ENCODE assay signal across 8 mouse cellular contexts in genomic region chr2:18057336-18058145, GRCm38 (mm10). TPM values are rescaled to one million over a fixed set of nuclear protein-coding genes. Genes with fewer than 3 reads are reported as not detected.
DNase-seq lines count a peak whose midpoint lies in the region; ATAC-seq and TF ChIP-seq lines count a peak whose summit lies in the region.

No protein-coding gene starts in this region.

- peak overlapping the region; percentile 82 for H3K9ac ChIP-seq in forebrain, postnatal 0 days
- H3K9ac ChIP-seq in hindbrain, embryonic 12.5 days: peak overlapping the region; percentile 96

- H3K9me3 ChIP-seq in forebrain, postnatal 0 days (ENCODE audit: low read length): no peaks in the 10 kb centered on the region
- H3K9me3 ChIP-seq in hindbrain, embryonic 12.5 days (replicated peaks): no peaks in the 10 kb centered on the region

- peak overlapping the region; percentile 79 for H3K4me2 ChIP-seq in forebrain, postnatal 0 days (ENCODE audit: low read depth)
- peak overlapping the region; percentile 95 for H3K4me2 ChIP-seq in hindbrain, embryonic 12.5 days (replicated peaks)

- peak overlapping the region; percentile 69 for H3K4me3 ChIP-seq in forebrain, postnatal 0 days (ENCODE audit: low read depth, low read length)
- peak overlapping the region; percentile 54 for H3K4me3 ChIP-seq in hindbrain, embryonic 12.5 days

- no peaks in the 10 kb centered on the region for H3K27me3 ChIP-seq in forebrain, postnatal 0 days (ENCODE audit: insufficient read depth, low read length)
- H3K27me3 ChIP-seq in hindbrain, embryonic 12.5 days: no peaks in the 10 kb centered on the region

- H3K27ac ChIP-seq in forebrain, postnatal 0 days (ENCODE audit: low read depth, low read length): peak overlapping the region; percentile 94
- H3K27ac ChIP-seq in hindbrain, embryonic 12.5 days: peak overlapping the region; percentile 100

- WGBS in forebrain, postnatal 0 days: under 1% methylated on average over 48 of the region's 48 CpGs
- WGBS in hindbrain, embryonic 12.5 days: under 1% methylated on average over 48 of the region's 48 CpGs

- DNase-seq in ES-CJ7 (ENCODE audit: low read depth, low spot score): peak; percentile 41
- peak; percentile 57 for DNase-seq in c-Kit-positive CD71-positive TER-119-positive erythroid progenitor cells, embryonic 14.5 days (ENCODE audit: low spot score)
- peak; percentile 77 for DNase-seq in forebrain, postnatal 0 days
- DNase-seq in left cerebral cortex, adult 11 months (ENCODE audit: low spot score): peak; percentile 35
- DNase-seq in lung, postnatal 36 days: peak; percentile 75
- peak; percentile 64 for DNase-seq in right cerebral cortex, adult 18-20 months
- DNase-seq in urinary bladder, adult 2 months (ENCODE audit: low spot score): peak; percentile 68

- TF ChIP-seq CTCF in forebrain, postnatal 0 days (IDR thresholded peaks at IDR 0.05; ENCODE audit: low read depth): no peak

- ATAC-seq in forebrain, postnatal 0 days: peak; percentile 17
- no peak for ATAC-seq in hindbrain, embryonic 12.5 days (ENCODE audit: low FRiP score)

- H3K4me1 ChIP-seq in forebrain, postnatal 0 days (ENCODE audit: insufficient read depth): no peaks in the 10 kb centered on the region
- peaks cover 22% of the 10 kb centered on the region for H3K4me1 ChIP-seq in hindbrain, embryonic 12.5 days

- H3K36me3 ChIP-seq in forebrain, postnatal 0 days (ENCODE audit: insufficient read depth): no peaks in the 10 kb centered on the region
- no peaks in the 10 kb centered on the region for H3K36me3 ChIP-seq in hindbrain, embryonic 12.5 days

RNA-seq across cellular contexts. Expression of gene Mllt10, which starts 2.5 kb away (rescaled TPM):
- 27.3 and 31.3 TPM in 2 replicates for total RNA-seq in forebrain, postnatal 0 days (2014; rRNA removed)
- polyA plus RNA-seq in forebrain, postnatal 0 days (2015; fragmentation: Nextera tagmentation; extraction: Ambion mirVana): 15.9 and 27.4 TPM in 2 replicates
- polyA plus RNA-seq in hindbrain, embryonic 12.5 days (2016; fragmentation: Nextera tagmentation; extraction: Ambion mirVana): 65.1 and 70.8 TPM in 2 replicates
- 31.4 and 31.7 TPM in 2 replicates for polyA plus RNA-seq in urinary bladder, adult 2 months (2012; rRNA removed)

RNA-seq across cellular contexts. Expression of gene Skida1, which starts 8.7 kb away (rescaled TPM):
- total RNA-seq in forebrain, postnatal 0 days (2014; rRNA removed): 11.4 and 12.6 TPM in 2 replicates
- polyA plus RNA-seq in forebrain, postnatal 0 days (2015; fragmentation: Nextera tagmentation; extraction: Ambion mirVana): 4.3 and 4.9 TPM in 2 replicates
- polyA plus RNA-seq in hindbrain, embryonic 12.5 days (2016; fragmentation: Nextera tagmentation; extraction: Ambion mirVana): 17.7 and 19.4 TPM in 2 replicates
- 3.4 and 4.9 TPM in 2 replicates for polyA plus RNA-seq in urinary bladder, adult 2 months (2012; rRNA removed)

RNA-seq across cellular contexts. Expression of gene A930004D18Rik, which starts 20.0 kb away (rescaled TPM):
- total RNA-seq in forebrain, postnatal 0 days (2014; rRNA removed): 2.6 and 3.5 TPM in 2 replicates
- 10.1 and 11.8 TPM in 2 replicates for polyA plus RNA-seq in forebrain, postnatal 0 days (2015; fragmentation: Nextera tagmentation; extraction: Ambion mirVana)
- 18.0 and 18.6 TPM in 2 replicates for polyA plus RNA-seq in hindbrain, embryonic 12.5 days (2016; fragmentation: Nextera tagmentation; extraction: Ambion mirVana)
- polyA plus RNA-seq in urinary bladder, adult 2 months (2012; rRNA removed): 3.6 and 3.9 TPM in 2 replicates
